Mouse (Mus musculus) activated CD4-positive, CD25-positive, alpha-beta regulatory T cell (primary cell): ENCODE measurements around the gene Nadk. TPM values are rescaled to one million over a fixed set of nuclear protein-coding genes. Genes with fewer than 3 reads are reported as not detected.

Experiments used
- polyA plus RNA-seq, 2 experiments: library from polyadenylated mRNA; unstranded; fragments of 100-300 nt; shearing (Covaris generic); gene quantifications; one replicate each; pipeline ENCODE4 v1.2.1; 2017

The Nadk gene
- polyA plus RNA-seq, result 100 to 1,000 TPM in 1 of 2 experiments, 10 to 100 TPM in 1; 95.0 to 127 TPM

GRCm38 (mm10) chr4:155561661-155562442 lies at the start of gene Nadk:
Gene Nadk (plus strand): TSS chr4:155562378.

GRCm38 (mm10) chr4:155601091-155601996 lies 39.2 kb downstream of the Nadk start, which contains the start of gene Slc35e2:
Gene Slc35e2 (plus strand): TSS chr4:155601416.

GRCm38 (mm10) chr4:155624338-155625291 lies 62.4 kb downstream of the Nadk start, which contains the start of gene Cdk11b:
Gene Cdk11b (plus strand): TSS chr4:155624854.

Other genes with a start within 250 kb of the Nadk start
- 10 to 100 TPM; 29.5 to 35.9 TPM for gene Prkcz, start 201.0 kb upstream of the Nadk start, polyA plus RNA-seq
- under 1 TPM; 0.13 to 0.71 TPM for gene Gabrd, start 164.3 kb upstream of the Nadk start, polyA plus RNA-seq
- 1 to 10 TPM; 2.2 to 3.1 TPM for gene Cfap74, start 153.2 kb upstream of the Nadk start, polyA plus RNA-seq
- under 1 TPM in 1 of 2 experiments, not detected in 1; 0.20 TPM for gene Tmem52, start 93.3 kb upstream of the Nadk start, polyA plus RNA-seq
- gene Gnb1, start 71.0 kb upstream of the Nadk start, polyA plus RNA-seq, result 100 to 1,000 TPM; 375 to 448 TPM
- gene Slc35e2, start 39.0 kb downstream of the Nadk start, polyA plus RNA-seq, result 10 to 100 TPM in 1 of 2 experiments, 1 to 10 TPM in 1; 8.8 to 10.8 TPM
- gene Cdk11b, start 62.5 kb downstream of the Nadk start, polyA plus RNA-seq, result 100 to 1,000 TPM; 107 to 146 TPM
- not detected for gene Gm10563, start 83.0 kb downstream of the Nadk start, polyA plus RNA-seq
- 1 to 10 TPM in 1 of 2 experiments, under 1 TPM in 1; 0.26 to 1.1 TPM for gene Mmp23, start 91.0 kb downstream of the Nadk start, polyA plus RNA-seq
- 10 to 100 TPM; 21.5 to 27.7 TPM for gene Mib2, start 106.8 kb downstream of the Nadk start, polyA plus RNA-seq
- 10 to 100 TPM in 1 of 2 experiments, 1 to 10 TPM in 1; 7.2 to 41.1 TPM for gene Fndc10, start 132.0 kb downstream of the Nadk start, polyA plus RNA-seq
- 100 to 1,000 TPM; 177 to 184 TPM for gene Ssu72, start 142.4 kb downstream of the Nadk start, polyA plus RNA-seq
- 1 to 10 TPM; 1.2 to 1.5 TPM for gene Tmem240, start 172.4 kb downstream of the Nadk start, polyA plus RNA-seq
- 10 to 100 TPM; 45.1 to 52.5 TPM for gene Atad3a, start 198.7 kb downstream of the Nadk start, polyA plus RNA-seq
- under 1 TPM in 1 of 2 experiments, not detected in 1; 0.25 TPM for gene Vwa1, start 212.3 kb downstream of the Nadk start, polyA plus RNA-seq
- gene Tmem88b, start 223.5 kb downstream of the Nadk start, polyA plus RNA-seq, result under 1 TPM in 1 of 2 experiments, not detected in 1; 0.05 TPM
- under 1 TPM in 1 of 2 experiments, not detected in 1; 0.66 TPM for gene Ankrd65, start 228.1 kb downstream of the Nadk start, polyA plus RNA-seq
- gene Mrpl20, start 240.5 kb downstream of the Nadk start, polyA plus RNA-seq, result 100 to 1,000 TPM; 139 to 192 TPM